Mouse (Mus musculus) NIH3T3 (cell line): ENCODE measurements around the gene Gm17490.
"Not testable (repeated sequence)": the region's sequence is repeated elsewhere in the genome, so short reads cannot be mapped to it uniquely, and the experiment has no call there.

Experiments
- DNase-seq: peaks from one replicate; pipeline ENCODE4 v3.0.0-alpha.2; 2012; ENCODE audit warnings: low read depth

The Gm17490 gene

GRCm38 (mm10) chr2:11635035-11635434 is 9.0 kb upstream of the Gm17490 start:
- DNase-seq: no peak

- DNase-seq: no peak
These were observed 2.3 kb downstream of the Gm17490 start for GRCm38 (mm10) chr2:11623726-11624125.

- DNase-seq: no peak
These were observed 2.9 kb downstream of the Gm17490 start for GRCm38 (mm10) chr2:11623173-11623572.

GRCm38 (mm10) chr2:11619598-11619997 is 6.5 kb downstream of the Gm17490 start:
- no peak for DNase-seq

GRCm38 (mm10) chr2:11616846-11617245 is 9.2 kb downstream of the Gm17490 start:
- no peak for DNase-seq

GRCm38 (mm10) chr2:11612939-11613338 is 13.1 kb downstream of the Gm17490 start:
- not testable (repeated sequence) for DNase-seq

GRCm38 (mm10) chr2:11606718-11607117 is 19.3 kb downstream of the Gm17490 start:
- not testable (repeated sequence) for DNase-seq

GRCm38 (mm10) chr2:11604911-11605310 is 21.2 kb downstream of the Gm17490 start:
- DNase-seq: no peak

GRCm38 (mm10) chr2:11604053-11604452 is 22.0 kb downstream of the Gm17490 start, which contains the start of gene Rbm17:
Gene Rbm17 (minus strand): TSS chr2:11604153.
- no peak for DNase-seq

GRCm38 (mm10) chr2:11602506-11603489 is 23.3 kb downstream of the Gm17490 start:
- DNase-seq: peak; percentile 97

GRCm38 (mm10) chr2:11601795-11602194 is 24.3 kb downstream of the Gm17490 start:
- DNase-seq: no peak

- no peak for DNase-seq
These were observed 28.2 kb downstream of the Gm17490 start for GRCm38 (mm10) chr2:11597906-11598305.

- DNase-seq: no peak
These were observed 29.4 kb downstream of the Gm17490 start for GRCm38 (mm10) chr2:11596690-11597089.

- DNase-seq: no peak
These were observed 38.1 kb downstream of the Gm17490 start for GRCm38 (mm10) chr2:11587996-11588395.

GRCm38 (mm10) chr2:11579399-11579798 is 46.7 kb downstream of the Gm17490 start:
- peak; percentile 15 for DNase-seq

- peak; percentile 11 for DNase-seq
These were observed 47.9 kb downstream of the Gm17490 start for GRCm38 (mm10) chr2:11578187-11578586.
